Mouse (Mus musculus) gastrocnemius, adult 8-10 months (tissue): ENCODE measurements at regions not wholly inside any gene's neighbourhood (a gene's known extent, or its start where the extent isn't known, plus 50 kb on each side); places are given as distances from the start of the nearest gene placed in this dataset.

Experiments
- DNase-seq, 2 experiments: peaks; one replicate each; pipeline ENCODE4 v3.0.0; 2022; ENCODE audit warnings: low spot score in 2 of 2

DNA sequence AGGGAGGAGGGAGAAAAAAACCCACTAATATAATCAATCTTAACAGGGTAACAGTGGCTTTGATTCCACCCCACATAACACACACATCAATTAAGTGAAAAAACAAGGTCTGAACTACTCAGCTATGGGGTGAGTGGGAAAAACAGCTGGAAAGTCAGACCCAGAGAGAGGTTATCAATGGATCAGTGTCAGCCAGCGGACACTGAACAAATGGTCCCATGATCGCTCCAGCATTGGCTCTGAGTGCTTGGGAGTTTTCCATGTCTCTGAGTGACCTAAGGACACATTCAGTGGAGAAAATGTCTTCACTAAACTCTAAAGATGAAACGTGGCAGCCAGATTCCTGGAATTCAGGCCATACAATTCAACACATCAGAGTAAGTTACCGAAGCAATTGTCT lies 281.9 kb downstream of the Epha4 start:
- DNase-seq = no peak

DNA sequence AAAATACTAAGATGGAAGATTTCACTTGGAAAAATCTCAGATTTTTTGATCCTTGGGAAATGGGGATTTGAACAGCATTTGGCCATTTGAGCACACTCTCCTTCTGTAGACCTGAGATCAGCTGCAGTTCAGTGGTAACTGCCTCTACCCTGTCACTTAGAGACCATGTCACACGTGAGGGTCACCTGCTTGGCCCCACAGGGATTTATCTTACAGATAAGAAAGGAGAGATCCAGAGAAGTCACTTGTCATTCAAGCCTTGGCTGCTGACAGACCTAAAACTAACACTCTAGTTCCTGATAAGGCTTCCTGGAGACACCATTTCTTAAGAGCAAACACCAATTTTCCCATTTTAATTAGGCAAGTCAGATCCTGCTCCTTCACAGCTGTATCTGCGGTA lies 270.2 kb downstream of the Epha4 start:
- no peak for DNase-seq

DNA sequence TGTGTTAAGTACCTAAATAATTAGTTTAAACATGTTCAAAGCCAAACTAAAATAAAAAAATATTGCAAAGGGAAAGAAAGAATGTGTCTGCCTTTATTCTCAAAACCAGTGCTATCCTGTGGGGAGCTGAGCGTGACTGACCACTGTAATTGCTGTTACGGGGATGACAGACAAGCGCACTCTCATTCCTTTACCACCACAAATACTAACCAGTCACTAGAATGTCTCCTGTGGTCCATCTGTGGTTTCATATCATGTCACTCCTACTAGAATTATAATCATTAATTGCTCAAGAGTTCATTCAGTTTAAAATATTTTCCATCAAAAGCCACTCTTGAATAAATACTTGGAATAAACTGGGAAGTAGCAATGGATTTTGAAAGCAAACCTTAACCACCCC lies 268.8 kb downstream of the Epha4 start:
- no peak for DNase-seq

DNA sequence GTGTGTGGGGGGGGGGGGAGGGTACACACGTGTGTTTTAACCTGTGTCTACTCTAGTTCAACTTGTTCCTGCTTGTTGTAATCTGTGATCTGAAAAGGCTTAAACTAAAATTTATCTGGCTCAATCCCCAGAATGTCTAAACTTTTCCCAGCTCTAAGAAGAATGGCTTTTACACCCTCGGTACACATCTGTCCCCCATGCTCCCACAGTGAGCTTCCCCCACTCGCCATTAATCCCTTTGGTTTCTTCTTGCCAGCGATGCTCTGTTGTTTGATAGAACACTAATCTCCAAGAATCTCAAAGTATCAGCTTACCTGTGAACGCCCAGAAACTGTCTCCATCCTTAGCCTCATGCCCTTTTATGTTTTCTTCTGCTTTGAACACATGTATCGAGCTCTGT lies 260.6 kb downstream of the Epha4 start:
- no peak for DNase-seq

- DNase-seq = no peak
Observed at GRCm38 (mm10) chr1:77256115-77256842, 258.6 kb downstream of the Epha4 start.

- no peak for DNase-seq
Observed at GRCm38 (mm10) chr1:77258730-77259310, 256.1 kb downstream of the Epha4 start.

- no peak for DNase-seq
Observed at GRCm38 (mm10) chr1:77259789-77260188, 255.1 kb downstream of the Epha4 start.

DNA sequence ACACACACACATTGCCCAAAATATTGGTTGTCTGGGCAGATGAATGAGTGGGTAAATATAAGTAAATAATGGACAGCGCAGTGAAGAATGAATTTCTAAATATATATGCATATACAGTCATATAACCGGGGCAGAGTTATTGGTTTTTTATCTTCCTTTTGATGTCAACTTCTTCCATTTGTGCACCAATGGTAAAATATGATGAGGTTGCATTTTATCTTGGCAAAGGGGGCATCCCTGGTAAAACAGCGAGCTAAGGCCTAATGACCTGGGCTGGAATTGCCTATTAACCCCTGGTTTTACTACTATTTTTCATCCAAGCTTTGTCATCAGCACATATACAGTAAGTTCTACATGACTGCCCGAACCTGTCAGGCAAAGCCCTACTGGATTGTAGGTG lies 253.2 kb downstream of the Epha4 start:
- DNase-seq = no peak

- DNase-seq = no peak
Observed at GRCm38 (mm10) chr1:77265677-77266076, 249.2 kb downstream of the Epha4 start.

- no peak for DNase-seq
Observed at GRCm38 (mm10) chr1:77267311-77268003, 247.4 kb downstream of the Epha4 start.

DNA sequence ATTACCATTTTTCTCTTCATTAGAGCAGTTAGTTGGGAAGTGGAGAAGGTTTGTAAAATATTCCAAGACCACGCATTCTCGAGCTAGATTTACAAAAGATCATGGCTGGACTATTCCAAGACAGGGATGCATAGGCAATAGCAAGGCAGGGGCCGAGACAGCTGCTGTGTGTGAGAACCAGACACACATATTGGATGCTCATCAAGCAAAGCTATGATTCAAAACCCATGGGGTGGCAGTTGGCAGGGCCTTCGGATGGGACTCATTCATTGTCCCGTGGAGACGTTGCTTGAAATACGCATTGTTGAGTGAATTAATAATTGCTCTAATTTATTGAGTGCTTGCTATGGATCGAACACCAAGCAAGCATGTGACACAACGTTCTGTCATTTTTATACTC lies 239.6 kb downstream of the Epha4 start:
- no peak for DNase-seq

GRCm38 (mm10) chr1:77279566-77279965 lies 235.3 kb downstream of the Epha4 start:
- no peak for DNase-seq

- no peak for DNase-seq
Observed at GRCm38 (mm10) chr1:77280373-77281038, 234.4 kb downstream of the Epha4 start.

DNA sequence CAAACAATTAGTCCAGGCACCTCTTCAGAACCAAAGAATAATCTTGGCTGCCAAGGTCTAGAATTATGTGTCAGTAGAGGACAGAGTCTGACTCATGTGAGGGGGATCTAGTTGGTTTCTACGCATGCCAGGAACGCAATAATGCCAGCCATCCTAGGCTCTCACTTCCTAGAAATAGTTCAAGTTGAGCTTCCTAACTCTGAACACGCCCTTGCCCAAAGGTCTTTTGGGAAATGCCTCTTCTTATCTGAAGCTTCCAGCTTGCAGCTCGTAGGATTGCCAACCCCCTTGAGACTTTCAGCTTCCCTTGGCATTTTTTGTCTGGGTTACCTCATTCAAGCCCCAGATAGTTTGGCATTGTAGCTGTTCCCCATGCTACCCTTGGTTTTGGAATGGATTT lies 233.1 kb downstream of the Epha4 start:
- no peak for DNase-seq

GRCm38 (mm10) chr1:77298713-77299132 lies 216.2 kb downstream of the Epha4 start:
- DNase-seq = no peak

- DNase-seq = no peak
Observed at GRCm38 (mm10) chr1:77300806-77301205, 214.1 kb downstream of the Epha4 start.

GRCm38 (mm10) chr1:77304770-77305169 lies 210.1 kb downstream of the Epha4 start:
- no peak for DNase-seq

DNA sequence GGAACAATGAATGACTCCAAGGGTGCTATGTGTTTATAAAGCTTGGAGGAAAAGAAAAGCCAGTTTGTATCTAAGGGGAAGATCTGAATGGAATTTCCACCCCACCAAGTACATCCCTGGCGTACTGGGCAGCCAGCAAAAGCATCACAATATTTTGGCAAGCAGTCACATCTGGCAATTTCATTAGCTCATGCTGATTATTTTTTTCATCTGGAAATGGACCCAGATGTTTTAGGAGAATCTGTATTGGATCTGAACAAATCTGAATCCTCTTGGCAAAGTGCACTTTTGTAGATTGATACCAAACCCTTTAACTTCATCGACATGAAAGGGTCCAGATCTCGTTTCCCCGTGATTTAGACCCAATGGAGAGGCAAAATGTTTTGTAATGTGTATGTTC lies 207.1 kb downstream of the Epha4 start:
- DNase-seq = no peak

GRCm38 (mm10) chr1:77313119-77313518 lies 201.8 kb downstream of the Epha4 start:
- DNase-seq = no peak

GRCm38 (mm10) chr1:77315347-77315746 lies 199.5 kb downstream of the Epha4 start:
- DNase-seq = no peak

DNA sequence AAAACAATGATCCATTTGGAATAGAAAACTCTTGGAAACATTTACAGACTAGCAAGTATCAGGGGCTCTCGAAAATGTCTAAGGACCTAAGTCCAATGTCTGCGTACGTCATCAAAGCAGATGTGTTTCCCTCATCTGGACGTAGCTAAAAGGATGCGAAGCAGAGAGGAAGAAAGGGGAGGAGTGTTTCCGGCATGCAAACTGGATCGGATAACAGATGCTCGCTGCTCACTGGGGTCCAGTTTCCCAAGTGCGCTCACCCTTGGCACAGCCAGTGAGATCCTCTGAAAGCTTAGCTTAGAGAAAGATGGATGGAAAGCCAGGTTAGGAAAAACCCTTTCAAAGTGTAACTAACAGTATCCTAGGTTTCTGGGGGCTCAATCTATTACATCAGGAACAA lies 198.7 kb downstream of the Epha4 start:
- DNase-seq = no peak
